Mouse (Mus musculus) neural tube, embryonic 14.5 days (tissue): ENCODE measurements around the gene Epop. TPM values are rescaled to one million over a fixed set of nuclear protein-coding genes. Genes with fewer than 3 reads are reported as not detected.

ENCODE experiments used
- ATAC-seq: fragments of 200-750 bp; cut with Nextera tagmentation; 2 replicates; pipeline ENCODE4 v1.8.0; 2017; ENCODE audit warnings: low read depth, mild to moderate bottlenecking, moderate TSS enrichment, moderate library complexity
- H3K27ac ChIP-seq: fragments of 300-500 bp; sonication (generic); 2 replicates; pipeline ENCODE4 v1.5.1; 2014; ENCODE audit warnings: low read depth, mild to moderate bottlenecking, control low read depth, low read length, moderate library complexity, mixed read lengths
- H3K27me3 ChIP-seq: fragments of 300-500 bp; sonication (generic); 2 replicates; pipeline ENCODE4 v1.6.1; 2014; ENCODE audit warnings: low read length; ENCODE audit not compliant: control insufficient read depth, insufficient read depth
- H3K36me3 ChIP-seq: fragments of 300-500 bp; sonication (generic); 2 replicates; pipeline ENCODE4 v1.6.1; 2014; ENCODE audit warnings: low read length, mixed read lengths; ENCODE audit not compliant: control insufficient read depth, insufficient read depth
- H3K4me1 ChIP-seq: fragments of 300-500 bp; sonication (generic); 2 replicates; pipeline ENCODE4 v1.6.1; 2014; ENCODE audit warnings: low read length; ENCODE audit not compliant: control insufficient read depth, insufficient read depth
- H3K4me2 ChIP-seq: fragments of 300-500 bp; sonication (generic); 2 replicates; pipeline ENCODE4 v1.6.1; 2014; ENCODE audit warnings: mild to moderate bottlenecking, low read depth, low read length, control low read depth
- H3K4me3 ChIP-seq: fragments of 300-500 bp; sonication (generic); 2 replicates; pipeline ENCODE4 v1.5.1; 2014; ENCODE audit warnings: low read depth, low read length, control low read depth, mixed read lengths
- H3K9ac ChIP-seq: fragments of 300-500 bp; sonication (generic); replicated peaks from 2 replicates; pipeline ENCODE4 v1.6.1; 2014; ENCODE audit warnings: low read depth, mild to moderate bottlenecking, control low read depth, low read length, mixed read lengths
- H3K9me3 ChIP-seq: fragments of 300-500 bp; sonication (generic); 2 replicates; pipeline ENCODE4 v1.6.1; 2016; ENCODE audit warnings: low read length; ENCODE audit not compliant: control insufficient read depth
- WGBS: fragments of 180-500 bp; shearing (Covaris S2); extraction: QIAGEN DNeasy Blood & Tissue Kit; methylation state at CpG from one replicate; pipeline ENCODE4 v1.1.7; 2014; 5-methylcytosine and 5-hydroxymethylcytosine counted together
- polyA plus RNA-seq: library from polyadenylated mRNA; unstranded; fragments of >200 nt; fragmentation: Nextera tagmentation; extraction: Ambion mirVana; gene quantifications from 2 replicates; pipeline ENCODE4 v1.2.1, GENCODE M21; 2014

The Epop gene
- polyA plus RNA-seq, 1 experiment from 2014 or later = 1.5 TPM

DNA sequence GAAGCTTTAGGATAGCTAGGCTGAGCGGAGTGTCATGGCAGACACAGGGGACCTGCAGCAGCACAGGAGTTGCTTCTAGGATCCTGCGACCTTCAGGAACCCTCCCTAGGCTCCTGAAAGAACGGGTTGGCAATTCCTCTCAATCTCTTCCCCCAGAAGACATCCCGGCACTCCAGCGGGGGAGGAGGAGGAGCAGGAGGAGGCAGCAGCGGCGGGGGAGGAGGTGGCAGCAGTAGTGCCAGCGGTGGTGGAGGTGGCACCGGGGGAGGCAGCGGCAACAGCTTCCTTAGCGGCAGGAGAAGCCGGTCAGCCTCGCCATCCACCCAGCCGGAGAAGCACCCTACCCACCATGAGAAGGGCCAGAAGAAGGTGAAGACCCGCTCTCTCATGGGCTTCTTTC is 39.8 kb upstream of the Epop start:
- H3K4me2 ChIP-seq = no peak overlapping the region
- 67% methylated on average over 14 of the region's 15 CpGs for WGBS
- H3K36me3 ChIP-seq = peaks cover 48% of the 10 kb centered on the region
- H3K27me3 ChIP-seq = no peaks in the 10 kb centered on the region
- H3K27ac ChIP-seq = no peak overlapping the region
- H3K9me3 ChIP-seq = no peaks in the 10 kb centered on the region
- H3K4me3 ChIP-seq = no peak overlapping the region
- H3K4me1 ChIP-seq = peaks cover 6% of the 10 kb centered on the region; the same call in 1 of the 2 replicates
- H3K9ac ChIP-seq = no peak overlapping the region
- ATAC-seq = no peak

DNA sequence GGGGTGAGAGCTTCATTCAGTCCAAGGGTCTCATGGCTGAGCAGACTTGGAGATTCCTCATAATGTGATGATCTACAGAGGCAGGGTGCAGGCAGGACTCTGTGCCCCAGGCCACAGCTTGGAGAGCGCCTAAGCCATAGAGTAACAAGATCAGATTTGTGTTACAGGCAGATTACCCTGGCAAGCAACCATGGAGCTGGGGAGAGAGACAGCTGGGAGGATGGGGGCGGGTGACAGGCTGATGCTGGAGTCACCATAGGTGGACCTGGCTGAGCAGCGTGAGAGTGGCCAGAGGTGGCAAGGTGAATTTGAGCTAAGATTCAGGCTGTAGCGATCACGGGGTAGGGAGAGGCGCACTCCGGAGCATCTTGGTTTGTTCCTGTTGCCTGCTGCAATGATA is 38.7 kb upstream of the Epop start:
- Histone ChIP-seq H3K36me3 (peaks cover 37% of the 10 kb centered on the region), H3K9me3 (no peaks in the 10 kb centered on the region)
- no peak for ATAC-seq

DNA sequence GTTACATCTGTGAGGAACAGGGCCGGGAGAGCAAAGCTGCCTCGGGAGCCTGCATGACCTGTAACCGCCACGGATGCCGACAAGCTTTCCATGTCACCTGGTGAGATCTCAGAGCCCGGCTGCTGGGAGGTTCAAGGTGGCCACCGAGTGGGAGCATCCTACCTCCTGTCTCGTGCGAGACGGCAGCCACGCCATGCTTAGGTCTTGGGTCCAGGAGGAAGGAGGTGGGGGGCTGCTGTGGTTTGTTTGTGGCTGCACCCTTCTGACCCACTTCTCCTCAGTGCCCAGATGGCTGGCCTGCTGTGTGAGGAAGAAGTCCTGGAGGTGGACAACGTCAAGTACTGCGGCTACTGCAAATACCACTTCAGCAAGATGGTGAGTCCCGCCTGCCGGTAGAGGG is 37.3 kb upstream of the Epop start:
- peaks cover 24% of the 10 kb centered on the region for H3K36me3 ChIP-seq
- no peak overlapping the region for H3K4me3 ChIP-seq
- WGBS = 93% methylated on average over 15 of the region's 15 CpGs
- H3K9me3 ChIP-seq = no peaks in the 10 kb centered on the region
- H3K27ac ChIP-seq = no peak overlapping the region
- ATAC-seq = no peak
- H3K27me3 ChIP-seq = peaks cover 6% of the 10 kb centered on the region
- no peak overlapping the region for H3K9ac ChIP-seq
- H3K4me1 ChIP-seq = peaks cover 13% of the 10 kb centered on the region; the same call in 1 of the 2 replicates
- H3K4me2 ChIP-seq = no peak overlapping the region

More for the DNA sequence above, 38.7 kb upstream of the Epop start:
- no peak overlapping the region for H3K9ac ChIP-seq
- H3K4me1 ChIP-seq = peaks cover 6% of the 10 kb centered on the region; the same call in 1 of the 2 replicates
- WGBS = 95% methylated on average over 7 of the region's 7 CpGs
- H3K27ac ChIP-seq = no peak overlapping the region
- no peak overlapping the region for H3K4me2 ChIP-seq
- H3K27me3 ChIP-seq = no peaks in the 10 kb centered on the region
- no peak overlapping the region for H3K4me3 ChIP-seq

DNA sequence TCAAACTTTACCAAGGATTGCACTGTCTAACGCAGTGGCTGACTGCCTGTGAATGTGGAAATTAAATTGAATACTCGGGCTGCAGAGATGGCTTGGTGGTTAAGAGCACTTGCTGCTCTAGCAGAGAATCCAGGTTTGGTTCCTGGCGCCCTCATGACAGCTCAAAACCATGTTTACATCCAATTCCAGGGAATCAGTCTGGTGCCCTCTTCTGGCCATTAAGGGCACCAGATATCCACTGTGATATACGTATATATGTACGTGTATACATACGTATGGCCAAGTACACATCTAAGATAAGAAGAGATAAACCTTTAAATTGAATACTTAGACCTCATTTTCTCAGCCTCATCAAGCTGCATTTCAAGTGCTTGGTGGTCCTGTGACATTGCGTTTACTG is 36.7 kb upstream of the Epop start:
- H3K27me3 ChIP-seq = peaks cover 10% of the 10 kb centered on the region
- WGBS = 96% methylated on average over 7 of the region's 7 CpGs
- no peak overlapping the region for H3K27ac ChIP-seq
- peaks cover 21% of the 10 kb centered on the region for H3K36me3 ChIP-seq
- H3K9ac ChIP-seq = no peak overlapping the region
- no peak overlapping the region for H3K4me2 ChIP-seq
- H3K4me3 ChIP-seq = no peak overlapping the region
- H3K9me3 ChIP-seq = no peaks in the 10 kb centered on the region
- peaks cover 15% of the 10 kb centered on the region; the same call in 1 of the 2 replicates for H3K4me1 ChIP-seq
- no peak for ATAC-seq

DNA sequence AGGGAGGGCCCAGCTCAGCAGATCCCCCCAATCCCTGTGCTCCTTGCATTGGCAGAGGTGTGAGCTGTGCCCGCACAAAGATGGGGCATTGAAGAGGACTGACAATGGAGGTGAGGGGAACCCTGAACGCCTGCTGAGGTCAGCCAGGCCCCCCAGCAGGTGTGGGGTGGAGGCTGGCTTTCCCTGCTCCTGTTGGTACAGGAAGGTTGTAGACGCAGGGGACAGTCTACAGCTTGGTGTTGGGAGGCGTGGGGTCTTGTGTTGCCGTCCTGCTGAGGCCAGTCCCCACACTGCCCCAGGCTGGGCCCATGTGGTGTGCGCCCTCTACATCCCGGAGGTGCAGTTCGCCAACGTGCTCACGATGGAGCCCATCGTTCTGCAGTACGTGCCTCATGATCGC is 35.9 kb upstream of the Epop start:
- peaks cover 13% of the 10 kb centered on the region for H3K27me3 ChIP-seq
- H3K4me3 ChIP-seq = no peak overlapping the region
- no peak overlapping the region for H3K9ac ChIP-seq
- peaks cover 20% of the 10 kb centered on the region for H3K4me1 ChIP-seq
- 86% methylated on average over 13 of the region's 13 CpGs for WGBS
- no peaks in the 10 kb centered on the region for H3K9me3 ChIP-seq
- no peak for ATAC-seq
- H3K36me3 ChIP-seq = peaks cover 17% of the 10 kb centered on the region
- H3K27ac ChIP-seq = no peak overlapping the region
- H3K4me2 ChIP-seq = no peak overlapping the region

DNA sequence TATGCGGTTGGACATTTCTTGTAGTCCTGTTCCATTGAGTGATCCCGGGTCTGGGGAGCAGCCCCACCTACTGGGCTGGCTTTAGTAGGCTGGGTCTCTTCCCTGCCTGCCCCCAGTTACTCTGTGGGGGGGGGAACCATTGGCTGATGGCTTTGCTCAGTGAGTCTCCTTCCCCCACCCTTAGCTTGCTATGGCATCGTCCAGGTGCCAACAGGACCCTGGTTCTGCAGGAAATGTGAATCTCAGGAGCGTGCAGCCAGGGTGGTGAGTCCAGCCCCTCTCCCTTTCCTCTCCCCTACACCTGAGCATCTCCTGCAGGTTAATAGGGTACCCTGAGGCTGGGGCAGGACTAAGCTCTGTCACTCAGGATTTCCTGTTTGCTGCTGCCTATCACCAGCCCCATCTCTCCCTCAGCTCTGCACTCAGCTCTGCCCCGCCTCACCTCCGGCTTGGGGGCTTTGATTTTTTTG is 35.3 kb upstream of the Epop start:
- 40% methylated on average over 6 of the region's 6 CpGs for WGBS
- peaks cover 20% of the 10 kb centered on the region for H3K4me1 ChIP-seq
- peak overlapping the region; percentile 83 for H3K4me2 ChIP-seq
- H3K27me3 ChIP-seq = peaks cover 13% of the 10 kb centered on the region
- no peak overlapping the region for H3K27ac ChIP-seq
- H3K36me3 ChIP-seq = peaks cover 11% of the 10 kb centered on the region; the same call in 1 of the 2 replicates
- no peak for ATAC-seq
- H3K9ac ChIP-seq = peak overlapping the region; percentile 78; the same call in 1 of the 2 replicates
- peak overlapping the region; percentile 82 for H3K4me3 ChIP-seq
- H3K9me3 ChIP-seq = no peaks in the 10 kb centered on the region

DNA sequence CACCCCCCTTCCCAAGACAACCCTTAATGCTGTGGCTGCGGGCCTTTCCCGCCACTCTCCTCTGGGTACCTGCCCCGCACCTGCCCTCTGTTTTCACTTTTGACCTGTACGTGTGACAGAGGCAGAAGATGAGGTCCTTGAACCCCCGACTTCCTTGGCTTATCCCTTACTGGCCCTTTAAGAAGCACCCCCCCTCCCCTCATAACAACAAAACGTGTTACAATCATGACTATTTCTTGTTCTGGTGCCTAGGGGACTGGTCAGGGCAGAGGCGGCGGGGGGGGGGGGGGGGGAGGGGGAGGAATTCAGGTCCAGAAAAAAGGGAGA is 34.8 kb upstream of the Epop start:
- Histone ChIP-seq H3K4me2 (peak overlapping the region; percentile 83), H3K27ac (no peak overlapping the region), H3K4me1 (peaks cover 25% of the 10 kb centered on the region), H3K9me3 (no peaks in the 10 kb centered on the region), H3K36me3 (0 out of 2 replicates have a peak, but pooled peaks cover 6% of the 10 kb centered on the region), H3K9ac (peak overlapping the region; percentile 78), H3K27me3 (peaks cover 13% of the 10 kb centered on the region), H3K4me3 (peak overlapping the region; percentile 82)
- WGBS = under 1% methylated on average over 6 of the region's 8 CpGs
- no peak for ATAC-seq

DNA sequence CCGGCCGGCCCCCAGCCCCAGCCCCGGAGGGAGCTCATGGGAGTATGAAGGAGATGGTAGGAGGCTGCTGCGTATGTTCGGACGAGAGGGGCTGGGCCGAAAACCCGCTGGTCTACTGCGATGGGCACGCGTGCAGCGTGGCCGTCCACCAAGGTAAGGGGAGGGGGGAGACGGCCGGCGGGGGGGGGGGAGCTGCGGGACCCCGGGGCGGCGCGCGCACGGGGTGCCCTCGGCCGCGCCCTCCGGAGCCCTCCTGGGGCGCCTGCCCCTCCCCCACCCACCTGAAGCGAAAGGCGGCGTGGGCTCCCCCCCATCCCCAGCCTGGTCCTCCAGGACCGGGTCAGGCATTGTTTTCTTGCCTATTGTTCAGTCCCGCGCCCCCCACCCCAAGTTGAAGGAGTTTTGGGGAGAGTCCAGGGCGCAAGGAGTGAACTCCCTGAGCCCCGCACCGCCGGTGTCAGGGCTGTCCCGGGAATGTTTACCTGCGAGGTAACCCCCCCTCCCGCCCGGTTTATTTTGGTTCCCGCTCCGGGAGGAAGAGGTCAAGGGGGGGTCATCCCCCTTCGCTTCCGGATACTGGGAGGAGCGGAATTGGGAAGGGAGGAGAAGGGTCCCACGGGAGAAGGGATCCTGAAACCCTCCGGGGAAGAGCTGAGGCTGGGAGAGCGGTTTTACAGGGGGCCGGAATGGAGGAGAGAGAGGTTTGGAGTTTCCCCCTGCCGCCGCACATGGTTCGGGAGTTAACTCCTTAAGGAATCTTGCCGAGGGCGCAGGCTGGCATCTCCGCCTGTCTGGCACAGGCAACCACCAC is 34.2 kb upstream of the Epop start:
- H3K4me2 ChIP-seq = peak overlapping the region; percentile 83
- 0 out of 2 replicates have a peak, but pooled peaks cover 5% of the 10 kb centered on the region for H3K36me3 ChIP-seq
- H3K4me1 ChIP-seq = peaks cover 25% of the 10 kb centered on the region
- H3K4me3 ChIP-seq = peak overlapping the region; percentile 82
- WGBS = under 1% methylated on average over 35 of the region's 57 CpGs
- H3K27me3 ChIP-seq = peaks cover 13% of the 10 kb centered on the region
- peak overlapping the region; percentile 80 for H3K27ac ChIP-seq
- H3K9ac ChIP-seq = peak overlapping the region; percentile 78
- no peaks in the 10 kb centered on the region for H3K9me3 ChIP-seq
- 0 out of 2 replicates have a peak, but pooled peaks have one; percentile 20 for ATAC-seq

DNA sequence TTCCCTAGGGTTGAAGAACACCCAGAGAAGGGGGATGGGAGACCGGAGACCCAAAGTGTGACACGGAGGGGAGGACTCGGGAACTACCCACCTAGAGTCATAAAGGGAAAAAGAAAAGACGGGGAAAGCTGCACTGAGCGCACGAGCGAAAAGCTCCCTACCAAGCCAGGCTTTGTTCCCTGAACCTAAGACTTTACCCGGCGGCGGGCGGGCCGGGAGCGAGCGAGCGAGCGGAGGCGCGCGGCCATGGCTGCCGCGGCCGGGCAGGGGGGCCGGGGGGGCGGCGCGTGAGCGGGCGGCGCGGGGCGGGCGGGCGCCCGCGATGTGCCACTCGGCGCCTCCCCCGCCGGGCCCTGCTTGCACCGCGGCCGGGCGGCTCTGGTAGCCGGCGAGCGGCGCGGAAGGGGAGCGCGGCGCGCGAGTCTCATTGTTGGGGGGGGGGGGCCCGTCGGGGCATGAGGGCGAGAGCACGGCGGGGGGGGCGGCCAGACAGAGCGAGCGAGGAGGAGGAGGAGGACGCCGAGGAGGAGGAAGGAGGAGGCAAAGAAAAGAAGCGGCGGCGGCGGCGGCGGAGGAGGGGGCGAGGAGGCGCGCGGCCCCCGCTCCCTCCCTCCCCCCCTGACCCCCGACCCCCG is 33.5 kb upstream of the Epop start, which contains the start of gene Mllt6:
Mllt6 (plus strand) TSS at position 522 of the 635 bp plus-strand sequence.
- H3K9ac ChIP-seq = peak within 1 kb of the TSS; percentile 78
- H3K36me3 ChIP-seq = no peaks in the 10 kb centered on the region
- under 1% methylated on average over 26 of the region's 76 CpGs for WGBS
- H3K27me3 ChIP-seq = peaks cover 13% of the 10 kb centered on the region
- ATAC-seq = peak; percentile 64
- peak within 1 kb of the TSS; percentile 83 for H3K4me2 ChIP-seq
- peak within 1 kb of the TSS; percentile 80 for H3K27ac ChIP-seq
- H3K9me3 ChIP-seq = no peaks in the 10 kb centered on the region
- H3K4me1 ChIP-seq = peaks cover 25% of the 10 kb centered on the region
- H3K4me3 ChIP-seq = peak within 1 kb of the TSS; percentile 82
